Mouse (Mus musculus) E14TG2a.4 (cell line): ENCODE results near the gene Ak9.

Source experiments
- CTCF ChIP-seq: conservative IDR thresholded peaks from 2 replicates; pipeline ENCODE4 v1.5.1; 2014; ENCODE audit warnings: low read length
- NANOG ChIP-seq: IDR thresholded peaks from 2 replicates; pipeline ENCODE4 v1.6.1; 2014; ENCODE audit warnings: borderline replicate concordance, low read length, mixed read lengths
- POU5F1 ChIP-seq: IDR thresholded peaks from 2 replicates; pipeline ENCODE4 v1.6.1; 2014; ENCODE audit warnings: low read length, borderline replicate concordance

GRCm38 (mm10) chr10:41435141-41435540 lies 131.4 kb downstream of the Ak9 start:
- TF ChIP-seq CTCF = no peak
- no peak for TF ChIP-seq POU5F1
- no peak; the same call in 1 of the 2 replicates for TF ChIP-seq NANOG
